Mouse (Mus musculus) stomach, postnatal 0 days (tissue): ENCODE measurements around the gene Pf4.

Source experiments
- CTCF ChIP-seq: IDR thresholded peaks from 2 replicates; pipeline ENCODE4 v1.5.1; 2016; ENCODE audit warnings: antibody characterized with exemption, low read depth, mild to moderate bottlenecking, moderate library complexity
- EP300 ChIP-seq: optimal IDR thresholded peaks from 2 replicates; pipeline ENCODE3; 2016; ENCODE audit warnings: antibody characterized with exemption

- TF ChIP-seq EP300 (no peak), CTCF (no peak)
Observed at GRCm38 (mm10) chr5:90804574-90804973, 32.3 kb downstream of the Pf4 start.
